Mouse (Mus musculus): Measurements from ENCODE around the gene Slc39a8. TPM values are rescaled to one million over a fixed set of nuclear protein-coding genes. Genes with fewer than 3 reads are reported as not detected.

The Slc39a8 gene
- total RNA-seq, 2 experiments from 2014 or later: 1.8 to 2.3 TPM

DNA sequence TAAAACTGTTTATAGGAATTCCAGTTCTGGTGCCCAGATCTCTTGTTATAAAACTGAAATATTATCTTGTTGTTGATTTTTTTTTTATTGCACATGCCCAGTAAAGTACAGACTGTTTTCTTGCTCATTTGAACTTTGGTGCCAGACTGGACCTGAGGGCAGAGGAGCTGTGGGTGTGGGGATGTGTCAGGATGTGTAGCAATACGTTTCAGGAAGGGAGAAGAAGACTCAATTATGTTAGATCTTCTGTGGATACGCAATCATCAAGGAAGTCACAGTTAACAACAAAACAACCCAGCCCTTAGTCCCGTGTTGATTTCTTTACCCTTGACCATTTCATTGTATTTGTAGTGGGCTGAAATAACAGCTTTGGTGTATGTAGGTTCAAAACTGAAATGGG is 81.9 kb downstream of the Slc39a8 start:
- DNase-seq (ENCODE audit: low spot score in 2 of 2): no peak

DNA sequence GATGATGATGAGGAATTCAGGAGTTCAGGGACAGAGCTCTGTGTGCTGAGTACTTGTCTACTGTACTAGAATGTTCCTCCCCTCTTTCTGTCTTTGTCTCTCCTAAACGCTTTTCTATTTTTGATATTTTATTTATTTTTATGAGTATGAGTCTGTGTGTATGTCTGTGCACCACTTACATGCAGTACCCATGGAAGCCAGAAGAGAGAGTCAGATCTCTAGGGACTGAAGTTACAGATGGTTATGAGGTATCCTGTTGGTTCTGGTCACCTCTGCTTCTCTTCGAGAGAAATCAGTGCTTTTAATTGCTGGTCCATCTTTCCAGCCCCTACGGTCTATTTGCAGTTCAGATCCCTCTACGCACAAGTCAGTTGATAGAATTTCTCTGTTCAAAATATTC is 90.9 kb downstream of the Slc39a8 start:
- no peak for DNase-seq (ENCODE audit: low spot score in 2 of 2)

DNA sequence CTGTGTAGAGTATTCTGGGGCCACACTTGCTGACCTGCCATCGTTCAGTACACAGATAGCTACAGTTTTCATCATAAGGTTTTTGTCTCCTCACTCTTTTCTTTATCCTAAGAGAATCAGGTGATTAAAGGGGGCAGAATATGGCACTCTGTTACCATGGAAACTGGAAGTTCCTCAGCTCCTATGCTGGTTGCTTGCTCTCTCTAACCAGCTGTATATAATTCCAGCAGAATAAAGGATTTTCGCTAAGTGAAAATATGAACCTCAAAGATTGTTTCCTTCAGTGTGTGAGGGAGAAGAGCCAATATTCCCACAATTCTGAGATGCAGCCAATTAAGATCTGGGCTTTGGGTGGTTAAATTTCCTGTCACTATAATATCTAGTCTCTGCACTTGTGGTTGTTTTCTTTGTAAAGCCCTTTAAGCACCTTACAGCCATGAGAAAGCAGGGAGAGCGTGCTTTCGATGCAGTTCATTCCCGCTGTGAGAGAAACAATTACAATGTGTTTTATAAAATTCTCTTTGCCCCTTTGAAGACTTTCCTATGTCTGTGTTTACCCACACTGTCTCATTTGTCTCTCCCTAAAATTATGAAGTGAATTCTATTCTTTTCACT is 93.6 kb downstream of the Slc39a8 start:
- DNase-seq (ENCODE audit: low spot score in 2 of 2): no peak

DNA sequence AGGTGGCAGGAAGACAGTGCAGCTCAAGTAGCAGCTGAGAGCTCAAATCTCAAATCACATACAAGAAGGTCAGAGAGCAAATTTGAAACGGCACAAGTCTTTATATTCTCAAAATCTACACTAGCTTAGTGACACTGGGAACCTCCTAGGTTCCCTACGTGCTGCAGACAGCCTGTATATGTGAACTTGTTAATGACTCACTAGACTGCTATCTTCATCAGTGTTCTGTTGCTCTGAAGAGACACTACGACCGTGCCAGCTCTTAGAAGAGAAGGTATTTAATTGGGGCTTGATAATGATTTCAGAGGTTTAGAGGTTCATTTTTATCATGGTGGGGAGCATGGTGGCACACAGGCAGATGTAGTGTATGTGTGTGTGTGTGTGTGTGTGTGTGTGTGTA is 94.2 kb downstream of the Slc39a8 start:
- no peak for DNase-seq (ENCODE audit: low spot score in 2 of 2)

DNA sequence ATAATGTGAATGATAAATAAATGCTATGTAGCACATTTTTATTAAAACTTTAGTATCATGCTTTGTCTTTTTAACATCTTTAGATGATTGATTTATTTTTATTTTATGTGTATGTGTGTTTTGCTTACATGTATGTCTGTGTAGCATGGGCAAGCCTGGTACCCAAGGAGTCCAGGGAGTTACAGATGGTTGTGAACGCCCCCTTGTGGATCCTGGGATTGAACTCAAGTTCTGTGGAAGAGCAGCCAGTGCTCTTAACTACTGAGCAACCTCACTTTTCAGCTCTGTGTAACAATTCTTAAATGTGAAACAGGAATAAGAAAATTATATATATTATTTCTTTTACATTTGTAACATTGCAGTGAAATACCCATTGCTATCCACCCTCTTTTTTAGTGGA is 101.7 kb downstream of the Slc39a8 start:
- no peak for DNase-seq (ENCODE audit: low spot score in 2 of 2)

DNA sequence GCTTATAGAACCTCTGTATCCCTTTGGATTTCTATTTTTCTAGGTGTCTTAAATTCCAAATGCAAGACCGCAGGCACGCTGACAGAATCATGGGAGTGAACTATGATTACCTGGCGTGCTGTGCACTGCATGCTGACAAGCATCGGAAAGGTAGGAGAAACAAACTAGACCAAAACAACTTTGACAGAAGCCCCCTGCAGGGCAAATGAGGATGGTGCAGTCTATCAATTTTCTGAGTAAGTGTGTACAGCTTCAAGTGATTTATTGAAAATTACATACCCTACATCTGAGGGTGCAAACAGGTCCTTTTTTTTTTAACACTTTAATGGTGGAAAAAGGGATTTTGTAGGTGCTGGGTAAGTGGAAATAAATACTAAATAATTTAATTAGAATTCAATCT is 103.1 kb downstream of the Slc39a8 start:
- no peak for DNase-seq (ENCODE audit: low spot score in 2 of 2)

DNA sequence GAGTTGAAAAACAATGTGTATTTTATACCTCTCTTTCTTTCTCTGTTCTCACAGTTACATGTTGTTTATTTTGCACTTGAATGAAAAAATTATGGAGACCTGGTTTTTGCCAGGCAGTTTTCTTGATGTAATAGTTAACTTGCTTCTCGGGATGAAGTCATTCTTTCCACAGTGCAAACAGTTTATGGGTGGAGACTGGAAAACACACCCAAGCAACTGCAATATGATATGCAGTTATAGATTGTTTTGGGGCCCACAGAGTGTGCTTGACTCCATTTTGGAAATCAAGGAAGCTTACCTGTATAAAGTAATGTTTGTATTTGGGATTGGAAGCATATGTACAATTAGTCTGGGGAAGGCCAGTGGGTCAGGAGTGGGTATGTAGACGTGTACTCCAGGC is 112.4 kb downstream of the Slc39a8 start:
- no peak for DNase-seq (ENCODE audit: low spot score in 2 of 2)

Other genes with a start within 250 kb of the Slc39a8 start
- gene Nfkb1, start 133.7 kb upstream of the Slc39a8 start, total RNA-seq (2021): 10 to 100 TPM; 36.1 to 37.0 TPM

All from gastrocnemius, postnatal 4 days (tissue).